Mouse (Mus musculus) CH12.LX (cell line): ENCODE results near the gene Ccdc15. TPM values are rescaled to one million over a fixed set of nuclear protein-coding genes. Genes with fewer than 3 reads are reported as not detected.

ENCODE experiments used
- DNase-seq: peaks from one replicate; pipeline ENCODE4 v3.0.0-alpha.2; 2013; ENCODE audit errors: extremely low read depth
- H3K27ac ChIP-seq: 2 replicates; pipeline ENCODE4 v1.5.1; 2012; ENCODE audit warnings: low read depth, mild to moderate bottlenecking, control low read depth, moderate library complexity; ENCODE audit not compliant: insufficient read depth
- H3K27me3 ChIP-seq: replicated peaks from 2 replicates; pipeline ENCODE3; 2012; ENCODE audit warnings: inconsistent platforms
- H3K36me3 ChIP-seq, 2 experiments: replicated peaks in 1 of 2; 2 replicates each; pipeline versions ENCODE3 to v1.6.1; 2012; ENCODE audit warnings: inconsistent platforms in 1 of 2, low read length in 1 of 2, mild to moderate bottlenecking in 1 of 2, mixed read lengths in 1 of 2, moderate library complexity in 1 of 2; ENCODE audit not compliant: control insufficient read depth in 1 of 2, insufficient read depth in 1 of 2
- H3K4me1 ChIP-seq, 2 experiments: 2 replicates each; pipeline ENCODE4 v1.6.1; 2012; ENCODE audit warnings: inconsistent platforms in 1 of 2, moderate library complexity in 1 of 2; ENCODE audit not compliant: insufficient read depth in 2 of 2, control insufficient read depth in 1 of 2
- H3K4me2 ChIP-seq: 2 replicates; pipeline ENCODE4 v1.6.1; 2012; ENCODE audit warnings: low read depth, mild to moderate bottlenecking, control low read depth; ENCODE audit not compliant: poor library complexity, insufficient read depth, severe bottlenecking
- H3K4me3 ChIP-seq, 3 experiments: fragments of 150-350 bp in 1 of 3; sonication (generic) in 1 of 3; replicated peaks in 1 of 3; 2 replicates each; pipeline versions ENCODE3 to v1.5.1; 2011 to 2012; ENCODE audit warnings: low read depth in 2 of 3, low read length in 2 of 3, mild to moderate bottlenecking in 2 of 3, moderate library complexity in 2 of 3, control low read depth in 1 of 3, improper control_type of control experiment in 1 of 3, inconsistent platforms in 1 of 3, mixed read lengths in 1 of 3; ENCODE audit not compliant: poor library complexity in 1 of 3
- H3K79me2 ChIP-seq: replicated peaks from 2 replicates; pipeline ENCODE4 v1.6.1; 2012; ENCODE audit warnings: mild to moderate bottlenecking, moderate library complexity; ENCODE audit not compliant: control insufficient read depth, poor library complexity, insufficient read depth, severe bottlenecking; ENCODE audit errors: extremely low read depth
- H3K9ac ChIP-seq: 2 replicates; pipeline ENCODE4 v1.6.1; 2012; ENCODE audit warnings: low read depth, mild to moderate bottlenecking, control low read depth, moderate library complexity; ENCODE audit not compliant: insufficient read depth
- H3K9me3 ChIP-seq: replicated peaks from 2 replicates; pipeline ENCODE3; 2012; ENCODE audit warnings: low read length, inconsistent platforms, mixed read lengths
- CHD1 ChIP-seq: IDR thresholded peaks from 2 replicates; pipeline ENCODE4 v1.6.1; 2012; ENCODE audit warnings: low read depth, low read length, improper control_type of control experiment, inconsistent platforms
- E2F4 ChIP-seq: IDR thresholded peaks from 2 replicates; pipeline ENCODE4 v1.6.1; 2011; ENCODE audit warnings: low read depth, low read length, improper control_type of control experiment; ENCODE audit not compliant: insufficient replicate concordance
- ETS1 ChIP-seq: conservative IDR thresholded peaks from 2 replicates; pipeline ENCODE4 v1.6.1; 2012; ENCODE audit warnings: low read depth, mild to moderate bottlenecking, inconsistent platforms, low read length, improper control_type of control experiment, moderate library complexity
- GABPA ChIP-seq: IDR thresholded peaks from 2 replicates; pipeline ENCODE4 v1.6.1; 2012; ENCODE audit warnings: low read depth, low read length, improper control_type of control experiment, inconsistent platforms; ENCODE audit not compliant: insufficient replicate concordance
- IRF4 ChIP-seq: IDR thresholded peaks from 2 replicates; pipeline ENCODE4 v1.6.1; 2014; ENCODE audit warnings: low read depth, mild to moderate bottlenecking, inconsistent platforms, low read length, improper control_type of control experiment
- JUND ChIP-seq: conservative IDR thresholded peaks from 2 replicates; pipeline ENCODE4 v1.6.1; 2011; ENCODE audit warnings: low read depth, low read length, improper control_type of control experiment
- KAT2A ChIP-seq: IDR thresholded peaks from 2 replicates; pipeline ENCODE4 v1.6.1; 2012; ENCODE audit warnings: low read length, improper control_type of control experiment, inconsistent platforms; ENCODE audit not compliant: insufficient replicate concordance
- MAFK ChIP-seq: IDR thresholded peaks from 2 replicates; pipeline ENCODE4 v1.6.1; 2011; ENCODE audit warnings: low read length, improper control_type of control experiment; ENCODE audit not compliant: insufficient replicate concordance
- MAX ChIP-seq: IDR thresholded peaks from 2 replicates; pipeline ENCODE4 v1.6.1; 2011; ENCODE audit warnings: low read length, improper control_type of control experiment
- MEF2A ChIP-seq: IDR thresholded peaks from 2 replicates; pipeline ENCODE4 v1.6.1; 2014; ENCODE audit warnings: low read depth, mild to moderate bottlenecking, inconsistent platforms, low read length, improper control_type of control experiment, borderline replicate concordance
- MYC ChIP-seq: IDR thresholded peaks from 2 replicates; pipeline ENCODE4 v1.6.1; 2011; ENCODE audit warnings: low read depth, mild to moderate bottlenecking, improper control_type of control experiment, low read length
- NELFE ChIP-seq: IDR thresholded peaks from 2 replicates; pipeline ENCODE4 v1.6.1; 2011; ENCODE audit warnings: low read depth, low read length, improper control_type of control experiment
- PAX5 ChIP-seq: IDR thresholded peaks from 2 replicates; pipeline ENCODE4 v1.6.1; 2012; ENCODE audit warnings: low read length, inconsistent platforms, mixed read lengths
- POLR2AphosphoS2 ChIP-seq: IDR thresholded peaks from 2 replicates; pipeline ENCODE4 v1.6.1; 2011; ENCODE audit warnings: low read depth, low read length, improper control_type of control experiment
- RAD21 ChIP-seq: IDR thresholded peaks from 2 replicates; pipeline ENCODE4 v1.6.1; 2011; ENCODE audit warnings: low read depth, mild to moderate bottlenecking, low read length, improper control_type of control experiment, moderate library complexity
- RCOR1 ChIP-seq: conservative IDR thresholded peaks from 2 replicates; pipeline ENCODE4 v1.6.1; 2012; ENCODE audit warnings: low read depth, mild to moderate bottlenecking, inconsistent platforms, low read length, improper control_type of control experiment
- SIN3A ChIP-seq: IDR thresholded peaks from 2 replicates; pipeline ENCODE4 v1.6.1; 2012; ENCODE audit warnings: low read length, improper control_type of control experiment, inconsistent platforms
- UBTF ChIP-seq: IDR thresholded peaks from 2 replicates; pipeline ENCODE4 v1.6.1; 2012; ENCODE audit warnings: low read depth, mild to moderate bottlenecking, inconsistent platforms, low read length, improper control_type of control experiment, moderate library complexity
- USF1 ChIP-seq: IDR thresholded peaks from 2 replicates; pipeline ENCODE4 v1.6.1; 2014; ENCODE audit warnings: low read depth, mild to moderate bottlenecking, inconsistent platforms, low read length, improper control_type of control experiment
- ZKSCAN1 ChIP-seq: IDR thresholded peaks from 2 replicates; pipeline ENCODE4 v1.6.1; 2012; ENCODE audit warnings: low read depth, inconsistent platforms, low read length, improper control_type of control experiment, borderline replicate concordance
- ZMIZ1 ChIP-seq: IDR thresholded peaks from 2 replicates; pipeline ENCODE4 v1.6.1; 2012; ENCODE audit warnings: low read depth, mild to moderate bottlenecking, inconsistent platforms, low read length, improper control_type of control experiment
- dilution Hi-C: fragments of 300-500 bp; cut with MboI; formaldehyde crosslinking; loops from 2 replicates; pipeline ENCODE4 v1.14.3; 2020; ENCODE audit warnings: low sequenced_read_pairs; ENCODE audit not compliant: extremely low pct_unique_long_range_greater_than_20kb, extremely low pct_ligation_motif_present
- in situ Hi-C: fragments of 300-500 bp; cut with MboI; formaldehyde crosslinking; loops from 3 replicates; pipeline ENCODE4 v1.14.3; 2019; ENCODE audit warnings: low sequenced_read_pairs, low pct_ligation_motif_present, low pct_unique_long_range_greater_than_20kb, mixed read lengths
- polyA plus RNA-seq: library from polyadenylated mRNA; unstranded; fragments of >175 nt; gene quantifications from 2 replicates; pipeline ENCODE4 v1.2.1, GENCODE M21; 2012; ENCODE audit warnings: low read depth; ENCODE audit not compliant: insufficient read length
- total RNA-seq, 2 experiments: library from RNA; depleted of rRNA; stranded (reverse); fragments of 300-350 nt in 1 of 2; fragments of >200 nt in 1 of 2; gene quantifications; 2 replicates each; pipeline ENCODE4 v1.2.3; 2012 to 2014

Gene Ccdc15
- total and polyA plus RNA-seq, 3 experiments: 5.3 to 7.0 (median 6.3) TPM

GRCm38 (mm10) chr9:37383161-37383560 is 34.9 kb upstream of the Ccdc15 start:
- H3K4me1 ChIP-seq: peaks cover 2 to 4% of the 10 kb centered on the region in 2 experiments; a peak in 2 of 4 replicates
- H3K27me3 ChIP-seq: no peaks in the 10 kb centered on the region
- H3K9me3 ChIP-seq: no peaks in the 10 kb centered on the region
- DNase-seq: no peak
- no peaks in the 10 kb centered on the region for H3K79me2 ChIP-seq
- in situ Hi-C loops: no loop called here
- TF ChIP-seq ETS1 (no peak), MAFK (no peak), E2F4 (no peak), IRF4 (no peak), CHD1 (no peak), MAX (no peak), SIN3A (no peak), GABPA (no peak), USF1 (no peak), KAT2A (no peak), NELFE (no peak), UBTF (no peak), MYC (no peak), JUND (no peak), ZKSCAN1 (no peak)
- TF ChIP-seq, all 38 proteins: peak for 0
- Histone ChIP-seq H3K9ac (no peak overlapping the region), H3K36me3 (no peaks in the 10 kb centered on the region), H3K4me2 (no peak overlapping the region), H3K4me3 (no peak overlapping the region), H3K27ac (no peak overlapping the region)
- dilution Hi-C loops: no loop called here

- DNase-seq: no peak
- H3K27me3 ChIP-seq: no peaks in the 10 kb centered on the region
- in situ Hi-C loops (no loop called here), dilution Hi-C loops (no loop called here)
- H3K9me3 ChIP-seq: no peaks in the 10 kb centered on the region
- peaks cover 0 to 2% of the 10 kb centered on the region in 2 experiments; a peak in 1 of 4 replicates for H3K4me1 ChIP-seq
- H3K36me3 ChIP-seq: no peaks in the 10 kb centered on the region
- H3K4me2 ChIP-seq: no peak overlapping the region
- H3K9ac ChIP-seq: no peak overlapping the region
- no peak overlapping the region for H3K27ac ChIP-seq
- H3K4me3 ChIP-seq: no peak overlapping the region
- H3K79me2 ChIP-seq: no peaks in the 10 kb centered on the region
- TF ChIP-seq MEF2A (no peak), PAX5 (no peak), RAD21 (no peak), POLR2AphosphoS2 (no peak), ZMIZ1 (no peak), RCOR1 (no peak)
These were observed 27.5 kb upstream of the Ccdc15 start for GRCm38 (mm10) chr9:37375718-37376117.
